Mouse (Mus musculus): ENCODE data around the gene Mvb12b.

GRCm38 (mm10) chr2:33914334-33914733, 26.6 kb upstream of the Mvb12b start:
- TF ChIP-seq CTCF (IDR thresholded peaks at IDR 0.05; ENCODE audit: extremely low read depth, insufficient read depth, insufficient read length, insufficient replicate concordance), result no peak
- no peak for TF ChIP-seq POLR2A (IDR thresholded peaks at IDR 0.05; ENCODE audit: low read depth, low read length)
